Mouse (Mus musculus) spleen, postnatal 36 days (tissue): ENCODE measurements around the gene Nkx2-2.

ENCODE experiments used
- DNase-seq, 2 experiments: peaks; one replicate each; pipeline ENCODE4 v3.0.0; 2022; ENCODE audit warnings: low spot score in 2 of 2, mixed read lengths in 1 of 2

Gene Nkx2-2

GRCm38 (mm10) chr2:147193271-147194255 is at the start of gene Nkx2-2:
Gene Nkx2-2, minus strand, starts transcription at chr2:147194243.
- DNase-seq, result no peak

GRCm38 (mm10) chr2:147235707-147236290 is 41.8 kb upstream of the Nkx2-2 start:
- DNase-seq, result no peak

GRCm38 (mm10) chr2:147231175-147231574 is 37.1 kb upstream of the Nkx2-2 start:
- DNase-seq, result no peak

GRCm38 (mm10) chr2:147205076-147205615 is 11.1 kb upstream of the Nkx2-2 start:
- no peak for DNase-seq

- DNase-seq, result no peak
Observed at GRCm38 (mm10) chr2:147194711-147195615, 920 bp upstream of the Nkx2-2 start.

- DNase-seq, result no peak
Observed at GRCm38 (mm10) chr2:147192731-147193130, 1.3 kb downstream of the Nkx2-2 start.

GRCm38 (mm10) chr2:147190316-147191021 is 3.6 kb downstream of the Nkx2-2 start:
- no peak for DNase-seq

- no peak for DNase-seq
Observed at GRCm38 (mm10) chr2:147189546-147190315, 4.3 kb downstream of the Nkx2-2 start.

GRCm38 (mm10) chr2:147188871-147189545 is 5.0 kb downstream of the Nkx2-2 start:
- no peak for DNase-seq

GRCm38 (mm10) chr2:147188074-147188700 is 5.9 kb downstream of the Nkx2-2 start:
- DNase-seq, result no peak

GRCm38 (mm10) chr2:147187061-147187870 is 6.8 kb downstream of the Nkx2-2 start:
- DNase-seq, result no peak

GRCm38 (mm10) chr2:147186261-147186681 is 7.8 kb downstream of the Nkx2-2 start:
- DNase-seq, result no peak

GRCm38 (mm10) chr2:147185561-147185960 is 8.5 kb downstream of the Nkx2-2 start:
- no peak for DNase-seq

- no peak for DNase-seq
Observed at GRCm38 (mm10) chr2:147184071-147184990, 9.7 kb downstream of the Nkx2-2 start.

- DNase-seq, result no peak
Observed at GRCm38 (mm10) chr2:147183521-147183920, 10.5 kb downstream of the Nkx2-2 start.

- DNase-seq, result no peak
Observed at GRCm38 (mm10) chr2:147182709-147183260, 11.3 kb downstream of the Nkx2-2 start.
